Mouse (Mus musculus): ENCODE results near the gene Otop2.

Otop2 gene

GRCm38 (mm10) chr11:115276780-115277603 is 30.0 kb upstream of the Otop2 start, which contains the start of gene Fdxr:
Gene Fdxr (minus strand): TSS chr11:115277050.
- DNase-seq (ENCODE audit: low spot score), result peak; percentile 100

DNA sequence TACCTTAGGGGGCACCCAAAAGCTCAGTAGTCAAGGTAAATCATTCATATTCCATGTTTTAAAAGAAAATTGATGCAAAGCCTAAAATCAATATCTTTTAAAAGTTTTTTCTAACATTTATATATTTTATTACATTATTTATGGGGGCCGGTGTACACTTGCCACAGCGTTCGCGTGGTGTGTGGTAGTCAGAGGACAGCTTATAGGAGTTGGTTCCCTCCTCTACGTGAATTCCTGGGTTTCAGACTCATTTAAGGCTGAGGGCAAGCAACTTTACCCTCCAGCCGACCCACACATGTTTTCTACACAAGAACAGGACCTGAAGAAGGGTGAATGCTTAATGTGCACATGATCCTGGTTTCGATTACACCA is 29.4 kb upstream of the Otop2 start:
- no peak for DNase-seq (ENCODE audit: low spot score)

DNA sequence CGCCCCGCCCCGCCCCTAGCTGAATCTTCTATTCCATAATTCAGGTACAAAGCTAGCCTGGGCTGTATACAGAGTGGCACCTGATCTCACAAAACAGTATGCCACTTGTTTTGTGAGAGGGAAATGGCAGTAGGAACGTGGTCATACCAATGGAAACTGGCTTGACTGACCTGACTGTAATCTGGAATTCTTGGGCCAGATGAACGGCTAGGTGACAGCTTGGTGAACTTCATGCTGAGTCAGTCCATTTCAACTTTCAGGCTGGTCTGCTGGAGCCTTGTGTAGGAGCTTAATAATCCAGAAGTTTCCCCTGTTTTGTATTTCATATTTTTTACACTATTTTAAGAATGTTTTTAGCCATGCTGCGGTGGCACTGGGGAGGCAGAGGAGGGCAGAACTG is 28.8 kb upstream of the Otop2 start:
- DNase-seq (ENCODE audit: low spot score), result no peak

DNA sequence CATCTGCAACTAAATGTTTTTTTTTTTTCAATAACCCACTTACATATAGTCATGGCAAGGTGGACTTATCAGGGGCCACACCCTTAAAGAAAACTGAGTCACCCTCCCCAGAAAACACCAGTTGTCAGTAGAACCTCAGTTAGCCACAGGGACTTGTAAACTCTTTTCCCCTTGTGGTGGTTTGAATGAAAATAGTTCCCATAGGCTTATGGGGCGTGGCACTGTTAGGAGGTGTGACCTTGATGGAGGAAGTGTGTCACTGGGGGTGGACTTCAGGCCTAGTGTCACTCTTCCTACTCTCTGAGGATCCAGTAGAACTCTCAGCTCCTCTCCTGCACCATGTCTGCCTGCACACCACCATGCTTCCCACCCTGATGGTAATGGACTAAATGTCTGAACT is 27.2 kb upstream of the Otop2 start:
- DNase-seq (ENCODE audit: low spot score), result no peak

DNA sequence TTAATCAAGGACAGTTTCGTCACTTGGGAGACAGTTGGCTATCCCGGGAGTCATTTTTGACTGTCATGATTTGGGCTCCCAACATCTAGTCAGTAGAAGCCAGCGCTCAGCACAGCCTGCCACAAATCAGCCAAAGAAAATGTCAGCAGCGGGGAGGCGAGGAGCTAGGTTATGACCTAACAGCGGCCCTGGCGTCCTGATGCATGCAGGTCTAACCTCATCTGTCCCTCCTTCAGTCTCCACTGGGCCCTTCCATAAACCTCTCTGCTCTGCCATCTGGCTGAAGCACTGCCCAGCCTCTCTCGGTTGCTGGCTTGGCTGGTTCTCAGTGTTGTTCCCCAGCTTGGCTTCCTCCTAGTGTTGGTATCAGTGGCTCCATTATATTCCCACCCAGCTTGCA is 24.7 kb upstream of the Otop2 start:
- DNase-seq (ENCODE audit: low spot score), result no peak

DNA sequence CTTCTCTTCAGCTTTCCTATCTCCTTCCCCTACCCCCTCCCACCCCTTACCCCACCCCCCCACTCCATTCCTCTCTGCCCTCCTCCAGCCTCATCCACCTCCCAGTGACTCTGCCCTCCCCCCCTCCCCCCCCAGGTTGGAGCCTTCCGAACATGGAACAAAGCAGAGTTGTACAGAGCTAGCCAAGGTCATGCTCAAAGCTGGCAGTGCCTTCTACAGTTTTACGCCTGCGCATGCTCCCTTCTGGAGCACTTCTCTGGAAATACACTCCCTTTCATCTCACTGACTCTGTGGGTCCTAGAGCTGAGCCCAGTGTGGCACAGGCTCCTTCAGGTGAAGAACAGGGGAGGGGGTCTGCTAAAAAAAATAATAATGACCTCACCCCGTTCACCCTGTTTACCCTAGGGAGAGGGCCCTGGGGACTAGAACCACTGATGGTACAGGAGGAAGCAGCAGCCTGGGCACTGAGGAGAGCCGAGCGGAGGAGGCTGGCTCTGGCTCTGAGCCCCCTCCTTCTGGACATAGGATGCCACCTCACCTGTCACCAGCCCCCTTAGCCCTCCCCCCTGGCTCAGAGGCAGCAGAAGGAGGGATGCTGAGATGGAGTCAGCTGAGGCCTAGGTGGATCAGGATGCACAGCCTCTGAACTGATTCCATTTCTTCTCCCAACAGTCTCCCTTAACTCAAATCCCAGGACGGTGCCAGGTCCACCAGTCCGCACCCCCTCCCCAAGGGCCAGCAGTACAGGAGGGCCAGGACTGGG is 24.1 kb upstream of the Otop2 start:
- no peak for DNase-seq (ENCODE audit: low spot score)

- no peak for DNase-seq (ENCODE audit: low spot score)
Measured at GRCm38 (mm10) chr11:115283486-115283765, 23.5 kb upstream of the Otop2 start.

GRCm38 (mm10) chr11:115283891-115284620 is 22.9 kb upstream of the Otop2 start:
- no peak for DNase-seq (ENCODE audit: low spot score)

GRCm38 (mm10) chr11:115285282-115285681 is 21.7 kb upstream of the Otop2 start:
- DNase-seq (ENCODE audit: low spot score), result no peak

- no peak for DNase-seq (ENCODE audit: low spot score)
Measured at GRCm38 (mm10) chr11:115286201-115286993, 20.6 kb upstream of the Otop2 start.

DNA sequence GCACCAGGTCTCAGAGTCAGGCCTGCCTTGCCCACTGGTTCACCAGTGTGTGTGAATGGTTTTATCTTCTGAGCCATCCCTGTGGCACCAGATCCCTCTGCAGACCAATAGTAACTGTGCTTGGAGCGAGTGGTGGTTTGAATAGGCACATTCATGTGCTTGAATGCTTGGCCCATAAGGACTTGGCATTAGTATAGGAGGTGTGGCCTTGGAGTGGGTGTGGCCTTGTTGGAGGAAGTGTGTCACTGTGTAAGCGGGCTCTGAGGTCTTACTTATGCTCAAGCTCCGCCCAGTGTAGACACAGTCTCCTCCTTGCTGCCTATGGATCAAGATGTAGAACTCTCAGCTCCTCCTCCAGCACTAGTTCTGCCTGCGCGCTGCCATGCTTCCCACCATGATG is 19.6 kb upstream of the Otop2 start:
- no peak for DNase-seq (ENCODE audit: low spot score)

GRCm38 (mm10) chr11:115288305-115288704 is 18.7 kb upstream of the Otop2 start:
- DNase-seq (ENCODE audit: low spot score), result no peak

- DNase-seq (ENCODE audit: low spot score), result no peak
Measured at GRCm38 (mm10) chr11:115289885-115290284, 17.1 kb upstream of the Otop2 start.

GRCm38 (mm10) chr11:115290314-115290713 is 16.6 kb upstream of the Otop2 start:
- DNase-seq (ENCODE audit: low spot score), result no peak

GRCm38 (mm10) chr11:115290919-115291318 is 16.0 kb upstream of the Otop2 start:
- DNase-seq (ENCODE audit: low spot score), result no peak

DNA sequence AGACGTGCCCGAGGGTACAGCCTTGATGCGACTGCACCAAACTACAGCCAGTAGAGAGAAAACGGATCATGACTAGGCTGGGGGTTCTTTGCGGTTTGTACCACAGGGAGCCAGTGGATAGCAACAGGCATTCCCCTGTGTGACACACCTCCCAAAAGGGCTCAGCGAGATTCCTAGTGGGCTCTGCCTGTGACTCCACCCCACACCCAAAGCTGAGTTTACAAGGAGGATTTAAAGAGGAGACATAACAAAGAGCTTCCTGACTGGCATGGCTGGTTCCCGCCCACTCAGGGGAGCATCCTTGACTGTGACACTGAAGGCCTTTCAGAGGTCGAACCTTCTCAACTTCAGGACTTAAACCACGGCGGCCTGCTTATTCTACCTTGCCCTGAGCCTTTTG is 15.5 kb upstream of the Otop2 start:
- DNase-seq (ENCODE audit: low spot score), result no peak

- DNase-seq (ENCODE audit: low spot score), result no peak
Measured at GRCm38 (mm10) chr11:115292631-115293375, 14.2 kb upstream of the Otop2 start.

DNA sequence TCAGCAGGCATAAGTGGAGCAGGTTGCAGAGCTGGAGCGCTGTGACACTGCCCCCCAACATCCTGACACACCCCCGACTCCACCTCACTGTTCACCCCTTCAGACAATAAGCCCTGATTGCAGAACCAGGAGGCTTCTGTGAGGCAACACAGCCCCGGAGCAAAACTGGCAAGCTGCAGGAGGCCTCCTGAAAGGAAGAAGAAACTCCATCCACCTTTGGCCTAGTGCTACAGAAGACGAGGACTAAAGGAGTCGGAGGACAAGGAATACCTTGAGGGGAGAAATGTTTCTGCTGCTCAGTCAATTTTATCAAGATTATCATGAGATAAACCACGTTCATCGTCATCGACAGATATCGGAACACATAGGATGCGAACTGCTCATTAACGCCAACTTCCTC is 11.0 kb upstream of the Otop2 start:
- DNase-seq (ENCODE audit: low spot score), result no peak

- DNase-seq (ENCODE audit: low spot score), result no peak
Measured at GRCm38 (mm10) chr11:115296471-115297210, 10.3 kb upstream of the Otop2 start.

- no peak for DNase-seq (ENCODE audit: low spot score)
Measured at GRCm38 (mm10) chr11:115297214-115297826, 9.6 kb upstream of the Otop2 start, which contains the start of gene Fads6. Gene Fads6 (minus strand): TSS chr11:115297663.
